Mouse (Mus musculus): Measurements from ENCODE around the gene Robo1.

The Robo1 gene

DNA sequence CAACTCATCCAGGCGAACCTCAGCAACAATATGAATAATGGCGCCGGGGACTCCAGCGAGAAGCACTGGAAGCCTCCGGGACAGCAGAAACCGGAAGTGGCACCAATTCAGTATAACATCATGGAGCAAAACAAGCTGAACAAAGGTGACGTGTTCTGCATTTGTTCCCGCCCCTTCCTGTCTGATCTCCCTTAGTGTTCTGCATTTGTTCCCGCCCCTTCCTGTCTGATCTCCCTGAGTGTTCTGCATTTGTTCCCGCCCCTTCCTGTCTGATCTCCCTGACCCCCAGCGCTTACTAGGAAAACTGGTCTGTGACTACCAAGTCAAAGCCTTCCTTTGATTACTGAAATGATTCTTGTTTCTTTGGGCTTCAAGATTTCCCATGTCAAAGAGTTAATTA lies 696.5 kb downstream of the Robo1 start:
- no peak for DNase-seq (ENCODE audit: low spot score)

DNA sequence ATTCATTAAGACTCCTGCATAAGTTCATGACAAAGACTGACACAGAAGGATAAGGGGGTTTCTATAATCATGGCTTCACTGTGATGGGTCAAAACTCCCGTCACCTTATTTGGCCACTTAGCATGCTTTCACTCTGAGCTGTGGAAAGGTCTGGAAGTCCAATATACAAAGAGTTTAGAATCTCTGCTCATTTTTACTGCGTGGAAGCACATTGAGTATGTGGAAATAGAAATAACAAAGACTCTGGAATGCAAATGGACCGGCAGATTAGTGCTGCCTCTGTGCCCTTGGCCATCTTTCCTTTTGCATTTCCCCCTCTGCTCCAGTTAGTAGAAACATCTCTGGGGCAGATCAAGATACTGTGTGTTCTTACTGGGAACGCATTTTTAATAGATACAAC lies 697.7 kb downstream of the Robo1 start:
- no peak for DNase-seq (ENCODE audit: low spot score)

DNA sequence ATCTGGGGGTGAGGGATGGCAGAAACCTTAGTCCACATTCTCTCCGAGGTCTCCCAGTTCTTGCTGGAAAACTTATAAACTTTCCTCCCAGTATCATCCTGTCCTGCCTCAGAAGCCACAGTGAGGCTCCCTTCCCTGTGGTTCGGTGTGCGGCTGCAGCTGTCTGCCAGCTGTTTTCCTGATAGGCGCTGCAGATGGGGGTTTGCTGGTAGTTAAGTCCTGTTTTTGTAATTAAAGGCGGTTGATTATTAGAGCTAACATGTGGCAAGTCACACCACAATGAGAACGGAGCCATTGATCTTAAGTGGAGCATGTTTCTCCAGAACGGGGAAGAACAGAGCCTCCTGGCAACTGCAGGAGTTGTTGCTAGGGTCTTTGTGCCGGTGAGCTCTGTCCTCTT lies 699.3 kb downstream of the Robo1 start:
- no peak for DNase-seq (ENCODE audit: low spot score)

DNA sequence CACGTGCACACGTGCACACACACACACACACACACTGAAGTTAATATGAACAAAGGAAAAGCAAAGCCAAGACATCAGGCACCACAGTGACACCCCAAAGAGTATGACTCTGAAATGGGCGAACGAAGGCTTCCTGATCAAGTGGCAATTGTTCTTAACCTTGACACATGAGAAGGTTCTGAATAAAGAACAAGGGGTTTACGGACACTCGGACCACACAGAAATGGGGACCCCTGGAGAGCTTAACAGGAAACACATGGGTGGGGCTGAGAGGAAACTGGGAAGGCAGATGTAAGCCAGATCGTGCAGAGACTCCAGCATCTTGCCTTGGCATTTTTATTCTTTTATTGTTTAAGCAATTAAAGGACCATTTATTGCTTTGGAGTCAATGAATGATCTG lies 703.2 kb downstream of the Robo1 start:
- DNase-seq (ENCODE audit: low spot score): no peak

GRCm38 (mm10) chr16:73012926-73013325 lies 704.8 kb downstream of the Robo1 start:
- DNase-seq (ENCODE audit: low spot score): no peak

DNA sequence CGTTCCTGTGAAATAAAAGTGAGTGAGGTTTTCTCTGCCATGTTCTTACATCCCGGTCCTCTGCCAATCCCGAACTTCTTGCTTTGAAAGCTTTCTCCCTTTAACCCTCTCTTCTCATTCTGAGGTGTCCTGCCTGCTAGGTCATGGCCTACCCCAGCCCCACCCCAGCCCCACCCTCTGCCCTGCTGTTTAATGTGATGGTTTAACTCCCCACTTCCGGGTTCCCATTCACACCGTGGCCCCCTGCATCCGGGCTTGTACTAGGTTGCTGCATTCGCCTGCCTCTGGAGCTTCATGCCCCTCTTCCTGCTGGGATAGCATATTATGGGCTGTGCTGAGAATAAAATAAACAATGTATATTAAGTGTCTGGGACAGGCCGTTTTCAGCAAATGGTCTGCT lies 706.4 kb downstream of the Robo1 start:
- no peak for DNase-seq (ENCODE audit: low spot score)

GRCm38 (mm10) chr16:73015976-73016375 lies 707.9 kb downstream of the Robo1 start:
- no peak for DNase-seq (ENCODE audit: low spot score)

- peak; percentile 16 for DNase-seq (ENCODE audit: low spot score)
Observed at GRCm38 (mm10) chr16:73016801-73017200, 708.7 kb downstream of the Robo1 start.

DNA sequence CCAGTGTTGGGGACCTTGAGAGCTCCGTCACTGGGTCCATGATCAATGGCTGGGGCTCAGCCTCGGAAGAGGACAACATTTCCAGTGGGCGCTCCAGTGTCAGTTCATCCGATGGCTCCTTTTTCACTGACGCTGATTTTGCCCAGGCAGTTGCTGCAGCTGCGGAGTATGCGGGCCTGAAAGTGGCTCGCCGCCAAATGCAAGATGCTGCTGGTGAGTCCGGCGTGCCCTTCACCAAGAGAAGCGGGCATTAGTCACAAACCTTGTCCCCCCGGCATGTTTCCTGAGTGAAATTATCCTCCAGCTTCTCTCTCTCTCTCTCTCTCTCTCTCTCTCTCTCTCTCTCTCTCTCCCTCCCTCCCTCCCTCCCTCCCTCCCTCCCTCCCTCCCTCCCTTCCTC lies 716.2 kb downstream of the Robo1 start:
- no peak for DNase-seq (ENCODE audit: low spot score)

- DNase-seq (ENCODE audit: low spot score): no peak
Observed at GRCm38 (mm10) chr16:73027692-73028091, 719.6 kb downstream of the Robo1 start.

DNA sequence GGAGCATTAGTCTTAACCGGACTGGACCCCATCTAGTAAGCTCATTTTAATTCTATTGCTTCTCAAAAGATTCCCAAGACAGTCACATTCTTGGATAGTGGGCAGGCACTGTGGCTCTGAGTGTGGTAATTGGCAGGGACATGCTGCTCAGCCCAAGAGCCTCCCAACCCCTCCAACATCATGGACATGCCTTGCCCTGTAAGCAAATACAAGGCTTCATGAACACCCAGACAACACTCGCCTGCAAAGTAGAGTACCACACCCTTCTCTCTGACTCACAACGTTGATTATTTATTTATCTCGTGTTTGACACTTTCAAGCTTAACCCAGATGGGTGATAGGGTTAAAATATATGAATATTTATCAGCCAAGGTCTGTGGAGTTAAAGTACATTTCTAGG lies 722.9 kb downstream of the Robo1 start:
- DNase-seq (ENCODE audit: low spot score): no peak

DNA sequence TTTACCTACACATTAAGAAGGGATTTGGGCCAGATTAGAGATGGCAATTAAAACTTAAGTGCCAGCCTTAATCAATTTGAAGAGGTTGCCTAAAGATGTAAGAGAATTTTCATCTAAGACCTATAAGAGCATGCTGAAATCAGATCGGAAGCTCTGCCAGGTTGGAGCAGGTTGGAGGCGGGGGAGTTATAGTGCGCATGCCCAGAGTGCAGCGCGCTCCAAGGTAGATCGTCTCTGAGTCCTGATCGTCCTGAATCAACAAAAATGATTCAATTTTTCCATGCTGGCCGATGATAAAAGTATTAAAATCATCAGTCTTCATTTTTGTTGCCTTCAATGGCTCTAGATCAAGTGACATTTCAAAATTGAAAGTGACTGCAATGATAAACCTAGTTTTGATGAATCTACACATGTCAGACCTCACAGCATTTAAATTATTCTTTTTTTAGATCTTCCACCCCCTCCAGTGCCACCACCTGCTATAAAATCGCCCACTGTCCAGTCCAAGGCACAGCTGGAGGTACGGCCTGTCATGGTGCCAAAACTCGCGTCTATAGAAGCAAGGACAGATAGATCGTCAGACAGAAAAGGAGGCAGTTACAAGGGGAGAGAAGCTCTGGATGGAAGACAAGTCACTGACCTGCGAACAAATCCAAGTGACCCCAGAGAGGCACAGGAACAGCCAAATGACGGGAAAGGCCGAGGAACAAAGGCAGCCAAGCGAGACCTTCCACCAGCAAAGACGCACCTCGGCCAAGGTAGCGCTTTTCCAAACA lies 727.3 kb downstream of the Robo1 start:
- DNase-seq (ENCODE audit: low spot score): no peak

DNA sequence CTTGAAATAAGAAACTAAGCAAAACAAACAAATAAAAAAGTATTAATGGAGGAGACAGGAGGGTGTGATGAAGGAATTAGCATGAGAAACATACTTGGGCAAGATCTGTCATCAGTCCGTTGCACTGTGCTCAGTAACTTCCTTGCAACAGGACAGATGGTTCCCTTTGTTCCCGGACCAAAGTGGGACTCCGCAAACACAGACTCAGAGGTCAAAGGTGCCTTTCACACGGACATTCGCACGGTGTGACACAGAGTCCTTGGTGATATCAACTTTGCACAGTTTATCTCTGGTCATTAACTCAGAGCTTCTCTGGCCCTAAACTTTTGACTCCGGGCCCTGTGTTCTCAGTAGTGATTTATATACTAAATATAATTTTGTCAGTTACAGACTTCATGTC lies 730.4 kb downstream of the Robo1 start:
- no peak for DNase-seq (ENCODE audit: low spot score)

- no peak for DNase-seq (ENCODE audit: low spot score)
Observed at GRCm38 (mm10) chr16:73062461-73062860, 754.4 kb downstream of the Robo1 start.

- no peak for DNase-seq (ENCODE audit: low spot score)
Observed at GRCm38 (mm10) chr16:73067782-73068181, 759.7 kb downstream of the Robo1 start.

- DNase-seq (ENCODE audit: low spot score): no peak
Observed at GRCm38 (mm10) chr16:73072047-73072446, 763.9 kb downstream of the Robo1 start.

GRCm38 (mm10) chr16:73072883-73073282 lies 764.8 kb downstream of the Robo1 start:
- DNase-seq (ENCODE audit: low spot score): no peak

GRCm38 (mm10) chr16:73082420-73082819 lies 774.3 kb downstream of the Robo1 start:
- DNase-seq (ENCODE audit: low spot score): no peak

DNA sequence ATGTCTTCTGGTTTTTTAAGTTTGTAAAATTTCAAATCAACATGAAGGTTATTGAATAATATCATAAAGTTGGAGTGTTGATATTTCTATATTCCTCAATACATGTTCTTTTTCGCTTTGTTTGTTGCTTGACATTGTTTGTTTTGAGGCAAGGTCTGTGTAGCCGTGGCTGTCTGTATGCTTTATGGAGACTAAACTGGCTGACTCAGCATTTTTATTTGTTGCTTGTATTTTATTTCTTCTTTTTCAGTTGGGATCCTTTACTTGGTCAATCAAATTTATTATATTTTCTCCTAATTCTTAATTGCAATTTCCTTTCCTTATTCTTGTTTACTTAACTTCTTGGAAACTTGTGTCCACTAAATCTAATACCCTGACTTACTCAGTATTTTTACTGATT lies 775.0 kb downstream of the Robo1 start:
- no peak for DNase-seq (ENCODE audit: low spot score)
